Mouse (Mus musculus) liver, postnatal 0 days (tissue): ENCODE measurements around the gene Apba3. TPM values are rescaled to one million over a fixed set of nuclear protein-coding genes. Genes with fewer than 3 reads are reported as not detected.
A peak's percentile ranks its signal among the peaks of the same experiment; 100 is the strongest.

ENCODE experiments used
- ATAC-seq: fragments of 200-750 bp; cut with Nextera tagmentation; 2 replicates; pipeline ENCODE4 v1.8.0; 2017; ENCODE audit warnings: mild to moderate bottlenecking, moderate library complexity
- DNase-seq: peaks from one replicate; pipeline ENCODE4 v3.0.0-alpha.2; 2016
- H3K27ac ChIP-seq: fragments of 300-500 bp; sonication (generic); 2 replicates; pipeline ENCODE4 v1.5.1; 2014; ENCODE audit warnings: antibody characterized with exemption, moderate library complexity, mild to moderate bottlenecking, low read depth
- H3K27me3 ChIP-seq: fragments of 300-500 bp; sonication (generic); 2 replicates; pipeline ENCODE4 v1.6.1; 2014; ENCODE audit warnings: low read length, control low read depth, mixed read lengths; ENCODE audit not compliant: insufficient read depth
- H3K36me3 ChIP-seq: fragments of 300-500 bp; sonication (generic); replicated peaks from 2 replicates; pipeline ENCODE4 v1.6.1; 2014; ENCODE audit warnings: mild to moderate bottlenecking, control low read depth, low read length, moderate library complexity, mixed read lengths; ENCODE audit not compliant: insufficient read depth
- H3K4me1 ChIP-seq: fragments of 300-500 bp; sonication (generic); 2 replicates; pipeline ENCODE4 v1.6.1; 2014; ENCODE audit warnings: antibody characterized with exemption, mild to moderate bottlenecking, control low read depth; ENCODE audit not compliant: insufficient read depth
- H3K4me2 ChIP-seq: fragments of 300-500 bp; sonication (generic); 2 replicates; pipeline ENCODE4 v1.6.1; 2014; ENCODE audit warnings: low read depth, mild to moderate bottlenecking, low read length, moderate library complexity, mixed read lengths
- H3K4me3 ChIP-seq: fragments of 300-500 bp; sonication (generic); 2 replicates; pipeline ENCODE4 v1.5.1; 2014; ENCODE audit warnings: low read depth, low read length
- H3K9ac ChIP-seq: fragments of 300-500 bp; sonication (generic); replicated peaks from 2 replicates; pipeline ENCODE4 v1.6.1; 2014; ENCODE audit warnings: mild to moderate bottlenecking, moderate library complexity
- H3K9me3 ChIP-seq: fragments of 300-500 bp; sonication (generic); 2 replicates; pipeline ENCODE4 v1.6.1; 2016; ENCODE audit warnings: mild to moderate bottlenecking, control low read depth, low read length, mixed read lengths
- CTCF ChIP-seq: sonication (generic); IDR thresholded peaks from 2 replicates; pipeline ENCODE4 v1.5.1; 2016; ENCODE audit warnings: antibody characterized with exemption, low read depth
- EP300 ChIP-seq: IDR thresholded peaks from 2 replicates; pipeline ENCODE4 v1.6.1; 2016; ENCODE audit warnings: antibody characterized with exemption, low read depth, mild to moderate bottlenecking
- WGBS: fragments of 180-500 bp; shearing (Covaris S2); extraction: QIAGEN DNeasy Blood & Tissue Kit; methylation state at CpG from one replicate; pipeline ENCODE4 v1.1.7; 2014; ENCODE audit not compliant: insufficient replicate concordance; 5-methylcytosine and 5-hydroxymethylcytosine counted together
- polyA plus RNA-seq: library from polyadenylated mRNA; unstranded; fragments of >200 nt; fragmentation: Nextera tagmentation; extraction: Ambion mirVana; gene quantifications from 2 replicates; pipeline ENCODE4 v1.2.1, GENCODE M21; 2015

Gene Apba3
- polyA plus RNA-seq, 1 experiment from 2014 or later, result 23.2 TPM

- no peak overlapping the region for H3K4me3 ChIP-seq
These were observed 21.6 kb upstream of the Apba3 start for GRCm38 (mm10) chr10:81245166-81245565.

GRCm38 (mm10) chr10:81247804-81248203, 19.0 kb upstream of the Apba3 start:
- Histone ChIP-seq H3K9ac (no peak overlapping the region), H3K27me3 (peaks cover 18% of the 10 kb centered on the region), H3K4me1 (peaks cover 19% of the 10 kb centered on the region), H3K27ac (no peak overlapping the region; the same call in 1 of the 2 replicates), H3K4me2 (no peak overlapping the region), H3K36me3 (no peaks in the 10 kb centered on the region), H3K4me3 (no peak overlapping the region), H3K9me3 (no peaks in the 10 kb centered on the region)
- ATAC-seq (peak; percentile 65), DNase-seq (no peak)
- 77% methylated on average over 2 of the region's 2 CpGs for WGBS
- TF ChIP-seq EP300 (no peak), CTCF (no peak)

More at GRCm38 (mm10) chr10:81245166-81245565, 21.6 kb upstream of the Apba3 start:
- Histone ChIP-seq H3K9me3 (no peaks in the 10 kb centered on the region), H3K4me1 (peaks cover 14% of the 10 kb centered on the region), H3K27ac (no peak overlapping the region), H3K9ac (no peak overlapping the region), H3K27me3 (peaks cover 18% of the 10 kb centered on the region), H3K36me3 (no peaks in the 10 kb centered on the region), H3K4me2 (no peak overlapping the region)
- ATAC-seq, result no peak
- TF ChIP-seq CTCF (no peak), EP300 (no peak)
- DNase-seq, result no peak
- 85% methylated on average over 6 of the region's 6 CpGs for WGBS

GRCm38 (mm10) chr10:81249442-81249841, 17.3 kb upstream of the Apba3 start:
- WGBS, result 67% methylated on average over 8 of the region's 8 CpGs
- Histone ChIP-seq H3K4me2 (no peak overlapping the region), H3K27ac (no peak overlapping the region), H3K36me3 (no peaks in the 10 kb centered on the region), H3K9me3 (no peaks in the 10 kb centered on the region), H3K4me1 (peaks cover 17% of the 10 kb centered on the region), H3K9ac (no peak overlapping the region), H3K27me3 (peaks cover 24% of the 10 kb centered on the region), H3K4me3 (no peak overlapping the region)
- peak; percentile 8; the same call in 1 of the 2 replicates for ATAC-seq
- no peak for DNase-seq
- no peak for TF ChIP-seq EP300
- TF ChIP-seq CTCF, result no peak

- Histone ChIP-seq H3K4me1 (peaks cover 21% of the 10 kb centered on the region), H3K4me3 (no peak within 1 kb of the TSS), H3K9me3 (no peaks in the 10 kb centered on the region), H3K4me2 (no peak within 1 kb of the TSS), H3K9ac (no peak within 1 kb of the TSS), H3K27me3 (peaks cover 39% of the 10 kb centered on the region), H3K27ac (no peak within 1 kb of the TSS), H3K36me3 (no peaks in the 10 kb centered on the region)
- ATAC-seq, result no peak
- TF ChIP-seq CTCF, result no peak
- TF ChIP-seq EP300, result no peak
- DNase-seq, result no peak
- WGBS, result 11% methylated on average over 43 of the region's 44 CpGs
These were observed 14.0 kb upstream of the Apba3 start, which contains the start of gene Matk for GRCm38 (mm10) chr10:81252424-81253419. Gene Matk (plus strand): TSS chr10:81252935.

- DNase-seq (no peak), ATAC-seq (no peak)
- no peak overlapping the region for H3K27ac ChIP-seq
- H3K4me3 ChIP-seq, result no peak overlapping the region
- no peak overlapping the region for H3K4me2 ChIP-seq
- no peaks in the 10 kb centered on the region for H3K36me3 ChIP-seq
- H3K9me3 ChIP-seq, result no peaks in the 10 kb centered on the region
- TF ChIP-seq CTCF, result no peak
- no peak for TF ChIP-seq EP300
- peaks cover 54% of the 10 kb centered on the region for H3K27me3 ChIP-seq
- H3K9ac ChIP-seq, result no peak overlapping the region
- 18% methylated on average over 1 of the region's 1 CpGs for WGBS
- H3K4me1 ChIP-seq, result peaks cover 12% of the 10 kb centered on the region
These were observed 11.9 kb upstream of the Apba3 start for GRCm38 (mm10) chr10:81254886-81255285.
